Mouse (Mus musculus) neural tube, embryonic 13.5 days (tissue): Measurements from ENCODE around the gene Gsg1l. TPM values are rescaled to one million over a fixed set of nuclear protein-coding genes. Genes with fewer than 3 reads are reported as not detected.

Experiments used
- ATAC-seq: fragments of 200-750 bp; cut with Nextera tagmentation; 2 replicates; pipeline ENCODE4 v1.8.0; 2017; ENCODE audit warnings: low read depth, mild to moderate bottlenecking, moderate TSS enrichment, moderate library complexity
- H3K27ac ChIP-seq: fragments of 300-500 bp; sonication (generic); replicated peaks from 2 replicates; pipeline ENCODE4 v1.5.1; 2015; ENCODE audit warnings: moderate library complexity, mild to moderate bottlenecking, inconsistent platforms
- H3K27me3 ChIP-seq: fragments of 300-500 bp; sonication (generic); 2 replicates; pipeline ENCODE4 v1.6.1; 2015; ENCODE audit warnings: mild to moderate bottlenecking, inconsistent platforms
- H3K36me3 ChIP-seq: fragments of 300-500 bp; sonication (generic); 2 replicates; pipeline ENCODE4 v1.6.1; 2015; ENCODE audit warnings: mild to moderate bottlenecking, inconsistent platforms
- H3K4me1 ChIP-seq: fragments of 300-500 bp; sonication (generic); replicated peaks from 2 replicates; pipeline ENCODE4 v1.6.1; 2015; ENCODE audit warnings: inconsistent platforms
- H3K4me2 ChIP-seq: fragments of 300-500 bp; sonication (generic); 2 replicates; pipeline ENCODE4 v1.6.1; 2015; ENCODE audit warnings: inconsistent platforms, mild to moderate bottlenecking, moderate library complexity
- H3K4me3 ChIP-seq: fragments of 300-500 bp; sonication (generic); 2 replicates; pipeline ENCODE4 v1.5.1; 2015; ENCODE audit warnings: mild to moderate bottlenecking, inconsistent platforms
- H3K9ac ChIP-seq: fragments of 300-500 bp; sonication (generic); 2 replicates; pipeline ENCODE4 v1.6.1; 2015; ENCODE audit warnings: moderate library complexity, mild to moderate bottlenecking, inconsistent platforms
- H3K9me3 ChIP-seq: fragments of 300-500 bp; sonication (generic); 2 replicates; pipeline ENCODE4 v1.6.1; 2016; ENCODE audit warnings: inconsistent platforms
- WGBS: fragments of 180-500 bp; shearing (Covaris S2); methylation state at CpG from one replicate; pipeline ENCODE4 v1.1.7; 2015; 5-methylcytosine and 5-hydroxymethylcytosine counted together
- polyA plus RNA-seq: library from polyadenylated mRNA; unstranded; fragments of >200 nt; fragmentation: Nextera tagmentation; extraction: Ambion mirVana; gene quantifications from 2 replicates; pipeline ENCODE4 v1.2.1, GENCODE M21; 2015

The Gsg1l gene
- polyA plus RNA-seq, 1 experiment from 2014 or later = 14.2 TPM

GRCm38 (mm10) chr7:125888373-125888772 is 193.8 kb downstream of the Gsg1l start:
- Histone ChIP-seq H3K4me2 (no peak overlapping the region), H3K4me1 (peaks cover 30% of the 10 kb centered on the region), H3K9ac (0 out of 2 replicates have a peak overlapping the region, but pooled peaks have one; percentile 4), H3K36me3 (no peaks in the 10 kb centered on the region), H3K27ac (0 out of 2 replicates have a peak overlapping the region, but pooled peaks have one; percentile 9), H3K27me3 (no peaks in the 10 kb centered on the region), H3K9me3 (no peaks in the 10 kb centered on the region), H3K4me3 (no peak overlapping the region)
- WGBS = 62% methylated on average over 12 of the region's 12 CpGs
- ATAC-seq = no peak

GRCm38 (mm10) chr7:125887761-125888160 is 194.4 kb downstream of the Gsg1l start:
- no peak overlapping the region for H3K4me2 ChIP-seq
- no peaks in the 10 kb centered on the region for H3K9me3 ChIP-seq
- no peak for ATAC-seq
- no peaks in the 10 kb centered on the region for H3K36me3 ChIP-seq
- 0 out of 2 replicates have a peak overlapping the region, but pooled peaks have one; percentile 4 for H3K9ac ChIP-seq
- H3K4me3 ChIP-seq = no peak overlapping the region
- 90% methylated on average over 5 of the region's 5 CpGs for WGBS
- no peak overlapping the region for H3K27ac ChIP-seq
- no peaks in the 10 kb centered on the region for H3K27me3 ChIP-seq
- H3K4me1 ChIP-seq = peaks cover 30% of the 10 kb centered on the region

- Histone ChIP-seq H3K4me3 (no peak overlapping the region), H3K9me3 (no peaks in the 10 kb centered on the region), H3K9ac (no peak overlapping the region), H3K36me3 (no peaks in the 10 kb centered on the region), H3K27ac (no peak overlapping the region), H3K27me3 (no peaks in the 10 kb centered on the region), H3K4me2 (no peak overlapping the region), H3K4me1 (peaks cover 30% of the 10 kb centered on the region)
- 45% methylated on average over 4 of the region's 4 CpGs for WGBS
- no peak for ATAC-seq
Observed at GRCm38 (mm10) chr7:125887124-125887523, 195.1 kb downstream of the Gsg1l start.

DNA sequence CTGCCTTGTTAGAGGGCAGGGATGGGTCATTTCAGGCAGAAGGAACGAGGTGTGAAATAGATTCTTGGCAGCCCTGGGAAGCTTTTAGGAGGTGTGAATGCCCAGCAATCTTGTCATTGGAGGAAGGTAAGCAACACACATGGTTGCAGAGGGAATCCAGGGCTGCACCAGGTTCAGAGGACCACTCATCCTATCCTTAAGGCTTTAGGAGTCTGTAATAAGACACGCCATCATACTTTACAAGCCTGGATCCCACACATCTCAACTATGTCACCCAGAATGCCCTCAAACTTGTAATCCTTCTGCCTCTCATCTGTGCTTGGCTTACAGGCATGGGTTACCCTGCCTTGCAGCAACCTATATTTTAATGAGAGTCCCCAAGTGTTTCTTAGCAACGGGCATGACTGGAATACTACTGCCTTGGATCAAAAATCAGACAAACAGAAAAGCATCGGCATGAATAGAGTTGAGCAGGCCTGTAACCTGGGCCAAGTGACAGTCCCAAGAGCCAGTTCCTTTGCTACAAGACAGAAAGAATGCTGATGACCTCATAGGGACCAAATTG is 196.0 kb downstream of the Gsg1l start:
- H3K4me3 ChIP-seq = no peak overlapping the region
- H3K27me3 ChIP-seq = no peaks in the 10 kb centered on the region
- H3K27ac ChIP-seq = no peak overlapping the region
- no peak overlapping the region for H3K4me2 ChIP-seq
- H3K9ac ChIP-seq = no peak overlapping the region
- peaks cover 30% of the 10 kb centered on the region for H3K4me1 ChIP-seq
- no peaks in the 10 kb centered on the region for H3K9me3 ChIP-seq
- 58% methylated on average over 4 of the region's 4 CpGs for WGBS
- no peaks in the 10 kb centered on the region for H3K36me3 ChIP-seq
- ATAC-seq = no peak

DNA sequence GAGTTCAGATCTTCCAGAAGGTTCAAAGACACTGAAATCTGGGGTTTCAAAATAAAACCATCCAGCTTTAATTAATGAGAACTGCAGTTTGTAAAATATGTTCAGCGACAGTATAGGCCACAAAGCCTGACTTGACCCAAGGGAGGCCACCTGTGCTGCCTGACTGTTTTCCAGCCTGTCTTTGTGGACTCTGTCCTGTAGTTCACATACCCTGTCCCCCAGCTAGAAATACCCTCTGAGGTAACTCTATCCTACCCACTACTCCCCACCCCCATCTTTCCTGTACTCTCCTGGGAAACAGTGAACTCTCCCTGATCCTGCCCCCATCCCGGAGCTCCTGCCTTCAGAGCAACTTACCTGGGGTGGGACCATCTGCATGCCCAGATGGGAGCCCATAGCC is 199.0 kb downstream of the Gsg1l start:
- no peak overlapping the region for H3K9ac ChIP-seq
- WGBS = 73% methylated on average over 2 of the region's 2 CpGs
- H3K27me3 ChIP-seq = no peaks in the 10 kb centered on the region
- H3K36me3 ChIP-seq = no peaks in the 10 kb centered on the region
- H3K4me1 ChIP-seq = peaks cover 23% of the 10 kb centered on the region
- no peak overlapping the region for H3K4me3 ChIP-seq
- H3K9me3 ChIP-seq = no peaks in the 10 kb centered on the region
- no peak for ATAC-seq
- no peak overlapping the region for H3K27ac ChIP-seq
- no peak overlapping the region for H3K4me2 ChIP-seq

- Histone ChIP-seq H3K36me3 (no peaks in the 10 kb centered on the region), H3K4me1 (peaks cover 19% of the 10 kb centered on the region), H3K27ac (no peak overlapping the region), H3K9ac (no peak overlapping the region), H3K9me3 (no peaks in the 10 kb centered on the region), H3K27me3 (no peaks in the 10 kb centered on the region), H3K4me2 (no peak overlapping the region), H3K4me3 (no peak overlapping the region)
- ATAC-seq = no peak
- WGBS = 79% methylated on average over 4 of the region's 4 CpGs
Observed at GRCm38 (mm10) chr7:125878040-125878439, 204.2 kb downstream of the Gsg1l start.

DNA sequence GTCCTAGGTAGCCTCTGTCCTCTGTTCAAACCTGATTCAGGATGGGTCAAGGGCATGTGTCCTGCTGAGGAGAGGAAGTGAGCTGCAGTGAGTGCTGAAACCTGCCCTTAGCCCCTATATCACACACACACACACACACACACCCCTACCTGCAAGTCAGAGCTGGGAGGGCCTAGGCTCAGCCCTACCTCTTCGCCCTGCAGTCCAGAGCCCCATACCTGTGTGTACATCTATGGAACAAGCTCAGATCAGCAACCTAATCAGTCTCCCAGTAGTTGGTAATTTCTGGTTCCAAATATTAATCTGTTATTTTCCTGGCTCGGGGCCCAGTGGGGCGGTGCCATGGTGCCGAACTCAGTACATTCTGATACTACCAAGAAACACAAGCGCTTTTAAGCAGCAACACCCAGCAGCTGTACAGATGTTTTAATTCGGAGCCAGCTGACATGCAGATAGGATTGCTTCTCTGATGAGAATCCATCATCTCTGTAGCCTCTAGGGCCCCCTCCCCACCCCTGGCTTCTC is 208.2 kb downstream of the Gsg1l start:
- Histone ChIP-seq H3K4me3 (no peak overlapping the region), H3K27ac (no peak overlapping the region; the same call in 1 of the 2 replicates), H3K4me1 (peaks cover 47% of the 10 kb centered on the region), H3K9ac (no peak overlapping the region), H3K4me2 (no peak overlapping the region), H3K9me3 (no peaks in the 10 kb centered on the region), H3K27me3 (no peaks in the 10 kb centered on the region), H3K36me3 (no peaks in the 10 kb centered on the region)
- ATAC-seq = no peak
- WGBS = 82% methylated on average over 6 of the region's 6 CpGs

- H3K9ac ChIP-seq = no peak overlapping the region
- H3K9me3 ChIP-seq = no peaks in the 10 kb centered on the region
- H3K36me3 ChIP-seq = no peaks in the 10 kb centered on the region
- H3K4me1 ChIP-seq = peaks cover 47% of the 10 kb centered on the region
- H3K4me3 ChIP-seq = no peak overlapping the region
- H3K4me2 ChIP-seq = no peak overlapping the region
- no peaks in the 10 kb centered on the region for H3K27me3 ChIP-seq
- H3K27ac ChIP-seq = peak overlapping the region; percentile 83
- WGBS = 75% methylated on average over 3 of the region's 3 CpGs
- no peak for ATAC-seq
Observed at GRCm38 (mm10) chr7:125872874-125873273, 209.3 kb downstream of the Gsg1l start.

DNA sequence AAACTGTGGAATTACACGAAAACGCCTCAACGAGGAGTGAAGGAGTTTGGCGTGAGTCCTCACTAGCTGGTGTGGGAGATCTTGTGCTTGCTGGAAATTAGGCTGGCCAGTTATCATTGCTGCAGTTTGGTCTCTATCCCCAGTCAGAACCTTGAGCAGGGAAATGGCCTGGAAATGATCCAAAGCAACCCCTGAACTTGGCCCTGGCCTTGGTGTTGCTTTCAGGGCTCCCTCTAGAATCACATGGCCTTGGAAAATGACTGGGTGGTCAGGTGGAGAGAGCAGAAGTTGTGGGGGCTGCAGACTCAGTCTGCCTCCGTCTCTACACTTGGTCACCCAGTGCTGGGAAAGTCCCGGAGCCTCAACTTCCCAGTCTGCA is 210.0 kb downstream of the Gsg1l start:
- Histone ChIP-seq H3K9ac (no peak overlapping the region), H3K9me3 (no peaks in the 10 kb centered on the region), H3K36me3 (no peaks in the 10 kb centered on the region), H3K4me1 (peaks cover 47% of the 10 kb centered on the region), H3K27me3 (no peaks in the 10 kb centered on the region), H3K4me3 (no peak overlapping the region), H3K27ac (peak overlapping the region; percentile 83), H3K4me2 (no peak overlapping the region)
- 0 out of 2 replicates have a peak, but pooled peaks have one; percentile 10 for ATAC-seq
- 53% methylated on average over 6 of the region's 6 CpGs for WGBS

DNA sequence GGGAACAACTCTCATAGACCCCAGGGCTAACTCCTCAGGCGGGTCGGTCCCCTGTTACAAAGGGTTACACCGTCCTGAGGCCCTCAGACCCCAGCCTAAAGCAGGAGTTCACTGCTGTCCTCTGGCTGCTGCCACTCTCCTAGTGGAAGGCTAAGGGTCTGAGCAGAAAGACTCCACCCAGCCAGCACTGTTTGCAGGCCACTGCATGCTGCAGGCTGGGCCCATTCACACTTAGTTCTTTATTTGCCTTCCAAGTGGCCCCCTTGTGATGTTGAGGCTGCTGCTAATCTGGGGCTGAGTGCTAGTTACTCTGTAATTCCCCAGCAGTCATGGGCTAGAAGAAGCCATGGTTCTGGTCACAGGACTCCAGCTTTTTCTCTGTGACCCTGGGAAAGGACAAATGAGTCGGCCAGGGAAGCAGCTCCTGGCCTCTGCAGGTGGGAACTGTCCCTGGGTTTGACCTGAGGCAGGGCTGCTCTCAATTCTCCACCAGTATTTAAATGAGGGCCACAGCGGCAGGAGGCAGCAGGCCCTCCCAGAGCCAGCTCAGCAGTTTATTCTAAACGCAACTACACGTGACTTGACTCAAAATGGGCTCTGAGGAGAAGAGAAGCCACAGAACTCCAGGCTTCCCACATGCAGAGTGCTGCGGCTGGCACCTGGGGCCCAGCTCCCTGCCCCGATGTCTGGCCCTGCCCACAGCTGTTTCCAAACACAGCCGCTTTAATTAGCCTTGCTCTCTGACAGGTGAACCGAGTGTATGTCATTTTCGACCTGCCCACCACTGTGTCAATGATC is 210.6 kb downstream of the Gsg1l start:
- Histone ChIP-seq H3K9me3 (no peaks in the 10 kb centered on the region), H3K4me3 (no peak overlapping the region), H3K4me1 (peaks cover 47% of the 10 kb centered on the region), H3K27me3 (no peaks in the 10 kb centered on the region), H3K36me3 (no peaks in the 10 kb centered on the region), H3K27ac (peak overlapping the region; percentile 83), H3K9ac (peak overlapping the region; percentile 50; the same call in 1 of the 2 replicates), H3K4me2 (no peak overlapping the region)
- WGBS = 20% methylated on average over 12 of the region's 12 CpGs
- peak; percentile 66 for ATAC-seq

DNA sequence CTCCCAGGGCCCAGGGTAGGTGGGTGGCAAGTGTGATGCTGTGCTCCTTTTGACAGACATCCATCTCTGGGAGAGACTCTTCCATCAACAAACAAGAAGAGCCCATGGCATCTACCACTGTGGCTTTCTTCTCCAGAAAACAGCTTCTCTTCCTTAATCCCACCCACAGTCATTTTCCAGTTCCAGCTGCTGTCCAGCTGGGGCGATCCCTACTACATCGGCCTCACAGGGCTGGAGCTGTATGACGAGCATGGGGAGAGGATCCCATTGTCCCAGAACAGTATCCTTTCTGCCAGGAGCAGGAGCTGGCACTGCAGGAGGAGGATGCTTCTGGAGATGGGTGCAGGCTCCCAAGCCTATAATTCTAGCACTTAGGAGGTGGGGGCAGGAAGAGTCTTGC is 213.6 kb downstream of the Gsg1l start:
- 73% methylated on average over 3 of the region's 3 CpGs for WGBS
- Histone ChIP-seq H3K4me1 (peaks cover 62% of the 10 kb centered on the region), H3K9me3 (no peaks in the 10 kb centered on the region), H3K36me3 (no peaks in the 10 kb centered on the region), H3K4me2 (no peak overlapping the region), H3K9ac (no peak overlapping the region), H3K4me3 (no peak overlapping the region), H3K27ac (no peak overlapping the region), H3K27me3 (no peaks in the 10 kb centered on the region)
- no peak for ATAC-seq

- Histone ChIP-seq H3K9me3 (no peaks in the 10 kb centered on the region), H3K4me1 (peaks cover 33% of the 10 kb centered on the region), H3K4me2 (no peak overlapping the region), H3K27ac (peak overlapping the region; percentile 86), H3K27me3 (no peaks in the 10 kb centered on the region), H3K4me3 (no peak overlapping the region), H3K36me3 (0 out of 2 replicates have a peak, but pooled peaks cover 4% of the 10 kb centered on the region), H3K9ac (peak overlapping the region; percentile 52)
- WGBS = 14% methylated on average over 11 of the region's 11 CpGs
- peak; percentile 87 for ATAC-seq
Observed at GRCm38 (mm10) chr7:125865234-125865633, 217.0 kb downstream of the Gsg1l start.
